Mouse (Mus musculus) left cerebral cortex, adult 8-10 months (tissue): ENCODE results near the gene Btbd9. TPM values are rescaled to one million over a fixed set of nuclear protein-coding genes. Genes with fewer than 3 reads are reported as not detected.

Source experiments
- DNase-seq, 2 experiments: peaks; one replicate each; pipeline ENCODE4 v3.0.0; 2022; ENCODE audit warnings: low spot score in 2 of 2
- total RNA-seq, 4 experiments: library from RNA; stranded (reverse); gene quantifications; 2 replicates each; pipeline ENCODE4 v1.2.4; 2022

The Btbd9 gene
- total RNA-seq, 4 experiments from 2014 or later = 85.1 to 103 (median 92.1) TPM

DNA sequence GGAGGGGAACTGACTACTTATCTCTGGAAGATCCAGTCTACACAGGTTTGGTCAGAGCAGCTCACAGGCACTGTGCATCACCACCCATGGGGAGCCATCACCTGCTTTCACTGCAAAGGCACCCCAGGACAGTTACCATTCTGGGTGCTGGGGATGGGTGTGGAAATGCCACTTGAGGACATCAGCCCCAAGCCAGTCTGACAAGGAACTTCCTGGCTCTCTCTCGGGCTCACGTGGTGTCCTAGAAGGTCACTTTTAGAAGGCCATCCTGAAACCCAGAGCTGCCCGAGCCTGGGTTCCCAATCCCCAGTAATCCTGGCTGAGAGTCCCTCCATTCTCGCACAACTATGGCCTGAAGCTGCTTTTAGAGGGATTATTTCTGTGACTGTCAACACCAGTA is 360.5 kb downstream of the Btbd9 start:
- DNase-seq = no peak

DNA sequence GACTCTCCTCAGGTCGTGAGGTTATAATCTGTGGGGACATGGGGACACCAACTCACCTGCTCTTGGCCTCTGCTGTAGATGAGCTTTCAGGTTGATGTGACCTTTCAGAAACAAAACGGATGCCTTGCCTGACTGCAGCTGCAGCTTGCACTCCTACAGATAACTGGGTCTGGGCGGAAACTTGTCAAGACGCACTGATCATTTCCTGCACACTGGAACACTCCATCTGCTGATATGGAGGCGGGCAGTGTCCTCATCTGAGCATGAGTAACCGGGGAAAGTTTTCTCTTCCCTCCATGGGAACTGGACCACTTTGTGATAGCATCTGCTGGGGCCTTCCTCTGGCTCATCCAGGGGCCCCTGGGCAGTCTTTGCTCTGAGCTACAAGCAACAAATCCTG is 361.9 kb downstream of the Btbd9 start:
- DNase-seq = peak; percentile 45 to 80

DNA sequence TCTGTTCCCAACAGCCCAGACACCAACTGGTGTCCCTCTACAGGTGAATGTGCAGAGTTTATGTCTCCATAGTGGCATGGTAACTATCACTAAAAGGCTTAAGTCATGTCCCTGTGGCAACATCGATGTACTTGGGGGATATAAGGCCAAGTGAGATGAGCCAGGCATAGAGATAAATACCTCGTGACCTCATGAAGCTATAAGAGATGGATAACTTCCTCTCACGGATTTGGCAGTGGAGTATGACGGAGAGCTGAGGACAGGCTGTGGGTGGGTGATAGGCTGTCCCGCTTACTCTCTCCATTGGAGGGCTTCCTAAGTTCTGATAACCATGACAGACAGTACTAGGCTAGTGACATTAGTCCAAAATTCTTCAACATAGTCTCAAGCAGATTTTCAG is 362.9 kb downstream of the Btbd9 start:
- no peak for DNase-seq

DNA sequence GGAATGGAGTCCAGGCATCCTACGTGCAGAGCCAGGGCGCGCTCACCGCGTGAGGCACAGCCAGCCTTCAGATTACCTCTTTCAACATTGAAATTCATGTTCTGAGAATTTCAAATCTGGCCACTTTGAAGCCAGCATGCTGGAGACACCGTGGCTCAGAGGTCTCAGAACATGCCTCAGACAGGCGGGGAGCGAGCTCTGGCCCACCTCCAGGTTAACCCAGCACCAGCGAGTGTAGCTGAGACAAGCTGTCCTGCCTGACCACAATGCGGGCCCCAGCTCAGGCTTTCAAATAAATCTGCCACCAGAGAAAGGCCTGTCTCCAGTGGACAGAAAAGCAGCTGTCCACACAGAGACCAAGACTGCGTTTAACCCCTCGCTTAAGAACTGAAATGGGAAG is 363.6 kb downstream of the Btbd9 start:
- no peak for DNase-seq

DNA sequence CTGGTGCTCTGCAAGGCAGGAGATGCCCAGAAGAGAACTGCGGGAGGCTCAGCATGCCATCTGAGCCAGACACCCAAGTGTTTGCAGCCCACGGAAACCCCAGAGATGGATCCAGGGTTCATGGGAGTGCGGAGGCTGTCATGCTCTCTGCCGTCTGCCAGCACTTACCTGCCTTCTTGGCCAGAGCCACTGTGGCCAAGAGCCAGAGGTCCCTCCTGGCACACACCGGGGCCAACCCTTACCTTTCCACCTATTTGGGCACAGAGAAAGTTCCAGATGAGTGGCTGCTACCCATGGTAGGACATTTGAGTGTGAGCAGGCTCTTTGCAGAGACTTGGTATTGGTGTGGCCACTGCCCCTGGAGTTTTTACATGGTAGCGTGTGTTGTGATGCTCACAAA is 365.4 kb downstream of the Btbd9 start:
- DNase-seq = no peak

DNA sequence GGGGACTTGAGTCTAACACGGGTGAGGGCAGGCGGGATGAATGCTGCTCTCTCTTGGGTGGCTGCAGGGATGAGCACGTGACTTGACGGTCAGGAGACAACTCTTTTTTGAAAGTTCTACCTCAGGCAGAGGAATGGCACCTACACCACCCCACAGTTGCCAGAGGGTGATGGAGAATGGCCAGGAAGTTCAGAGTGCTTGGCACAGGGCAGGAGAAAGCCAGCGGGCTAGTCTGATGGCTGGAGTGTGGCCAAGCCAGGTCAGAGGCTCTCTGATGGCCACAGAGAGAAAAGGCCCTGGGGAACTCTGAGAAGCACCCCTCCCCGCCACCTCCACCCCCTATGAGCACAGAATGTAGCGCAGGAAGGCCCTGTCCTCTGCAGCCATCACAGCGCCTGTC is 366.0 kb downstream of the Btbd9 start:
- DNase-seq = no peak

DNA sequence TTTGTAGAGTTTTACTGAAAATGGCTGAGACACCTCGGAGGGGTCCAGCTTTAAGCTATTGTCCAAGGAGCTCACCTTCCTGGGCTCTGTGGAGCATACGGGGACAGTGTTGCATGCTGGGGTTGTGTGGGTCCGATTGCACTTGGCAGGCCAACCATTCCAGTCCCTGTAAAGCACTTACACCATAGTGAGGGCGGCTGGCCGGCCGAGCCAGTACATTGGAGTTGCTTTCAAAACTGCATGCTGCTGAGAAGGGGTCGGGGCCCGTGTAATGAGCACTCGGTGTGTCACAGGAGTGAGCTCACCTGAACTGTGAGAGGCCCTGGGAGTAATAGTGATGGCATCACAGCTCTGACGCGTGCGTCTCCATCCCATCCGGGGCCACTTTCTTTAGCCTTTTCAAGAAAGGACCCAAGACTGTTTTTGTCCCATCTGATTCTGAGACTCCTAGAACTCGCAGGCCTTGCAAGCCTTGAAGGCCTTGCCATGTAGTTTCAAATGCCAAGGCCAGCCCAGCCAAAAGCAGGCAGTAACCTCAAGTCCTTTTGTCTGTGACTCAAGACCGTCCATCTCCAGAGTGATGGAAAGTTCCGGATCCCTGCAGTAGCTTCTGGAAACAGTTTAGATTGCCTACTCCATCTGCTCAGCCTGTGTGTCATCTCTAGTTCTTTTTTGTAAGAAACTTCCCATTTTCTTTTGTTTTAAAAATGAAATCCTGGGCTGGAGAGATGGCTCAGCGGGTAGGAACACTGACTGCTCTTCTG is 371.0 kb downstream of the Btbd9 start:
- DNase-seq = no peak

DNA sequence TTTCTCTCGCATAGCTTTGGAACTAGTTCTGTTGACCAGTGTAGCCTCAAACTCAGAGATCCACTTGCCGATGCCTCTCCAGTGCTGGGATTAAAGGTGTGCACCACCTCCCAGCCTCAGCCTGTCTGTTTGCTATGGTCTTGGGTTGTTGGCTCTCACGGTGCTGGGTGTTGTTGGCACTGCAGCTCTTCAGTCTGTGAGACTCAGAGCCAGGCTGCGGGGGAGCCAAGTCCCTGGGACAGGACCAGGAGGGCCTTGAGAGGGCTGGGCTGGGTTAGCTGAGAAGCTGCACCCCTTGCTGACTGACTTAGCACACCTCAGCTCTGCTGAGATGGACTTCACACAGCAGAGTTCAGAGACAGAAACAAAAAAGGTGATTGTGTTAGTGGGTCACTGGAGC is 376.0 kb downstream of the Btbd9 start:
- DNase-seq = no peak

DNA sequence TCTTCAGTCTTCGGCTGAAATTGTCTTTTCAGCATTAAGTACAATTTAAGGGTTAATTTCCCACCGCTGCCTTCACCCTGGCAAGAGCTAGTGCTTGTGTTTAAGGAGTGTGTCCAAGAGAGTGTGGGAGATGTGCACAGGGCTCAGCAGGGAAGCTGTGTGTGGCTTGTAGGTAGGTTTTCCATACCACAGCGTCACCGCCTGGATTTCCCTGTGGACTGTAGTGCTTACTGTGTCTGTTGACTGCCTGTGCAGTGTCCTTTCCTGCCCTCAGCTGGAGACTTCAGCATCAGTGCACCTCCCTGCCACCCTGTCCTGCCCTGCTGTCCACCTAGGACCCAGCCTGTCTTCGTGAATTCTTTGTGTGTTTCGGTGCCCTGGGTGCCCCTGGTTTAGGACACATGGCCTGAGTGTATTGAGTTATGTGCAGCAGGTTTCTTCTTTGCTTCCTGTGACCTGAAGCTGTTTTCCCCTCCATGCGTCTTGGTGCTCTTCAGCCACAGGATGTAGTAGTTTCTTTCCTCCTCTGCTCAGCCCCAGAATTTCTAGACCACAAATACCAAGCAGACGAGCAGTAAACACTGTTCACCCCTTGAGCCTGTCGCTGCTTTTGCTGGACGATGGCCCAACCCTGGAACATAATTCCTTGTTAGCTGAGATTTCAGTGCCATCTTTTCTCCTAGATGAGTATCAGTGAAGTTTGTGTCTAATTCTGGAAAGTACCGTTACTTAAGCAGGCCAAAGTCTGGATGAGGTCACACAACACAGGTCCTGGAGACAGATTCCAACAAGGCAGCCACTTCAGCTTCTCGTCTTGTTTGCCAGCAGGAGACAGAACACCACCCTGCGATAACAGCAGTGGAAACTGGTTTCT is 376.7 kb downstream of the Btbd9 start:
- no peak for DNase-seq

DNA sequence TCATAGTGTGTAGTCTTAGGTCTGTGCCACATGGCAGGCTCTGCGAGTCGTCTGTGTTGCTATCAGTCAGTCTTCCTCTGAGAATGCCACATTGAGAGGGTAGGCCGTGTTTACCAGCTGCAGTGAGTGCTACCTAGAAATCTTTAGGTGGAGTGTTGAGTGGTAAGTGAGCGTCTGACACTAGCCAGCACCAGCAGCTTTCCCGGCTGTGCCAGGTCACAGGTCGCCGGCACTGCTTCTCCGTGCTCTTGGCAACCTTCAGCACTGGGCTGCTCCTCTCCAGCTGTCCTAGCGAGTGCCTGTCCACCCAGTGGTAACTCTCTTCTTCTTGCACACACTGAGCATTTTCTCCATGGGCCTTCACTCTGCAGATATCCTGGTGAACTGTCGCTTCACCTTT is 377.9 kb downstream of the Btbd9 start:
- DNase-seq = peak in 1 of 2 experiments; percentile 10

DNA sequence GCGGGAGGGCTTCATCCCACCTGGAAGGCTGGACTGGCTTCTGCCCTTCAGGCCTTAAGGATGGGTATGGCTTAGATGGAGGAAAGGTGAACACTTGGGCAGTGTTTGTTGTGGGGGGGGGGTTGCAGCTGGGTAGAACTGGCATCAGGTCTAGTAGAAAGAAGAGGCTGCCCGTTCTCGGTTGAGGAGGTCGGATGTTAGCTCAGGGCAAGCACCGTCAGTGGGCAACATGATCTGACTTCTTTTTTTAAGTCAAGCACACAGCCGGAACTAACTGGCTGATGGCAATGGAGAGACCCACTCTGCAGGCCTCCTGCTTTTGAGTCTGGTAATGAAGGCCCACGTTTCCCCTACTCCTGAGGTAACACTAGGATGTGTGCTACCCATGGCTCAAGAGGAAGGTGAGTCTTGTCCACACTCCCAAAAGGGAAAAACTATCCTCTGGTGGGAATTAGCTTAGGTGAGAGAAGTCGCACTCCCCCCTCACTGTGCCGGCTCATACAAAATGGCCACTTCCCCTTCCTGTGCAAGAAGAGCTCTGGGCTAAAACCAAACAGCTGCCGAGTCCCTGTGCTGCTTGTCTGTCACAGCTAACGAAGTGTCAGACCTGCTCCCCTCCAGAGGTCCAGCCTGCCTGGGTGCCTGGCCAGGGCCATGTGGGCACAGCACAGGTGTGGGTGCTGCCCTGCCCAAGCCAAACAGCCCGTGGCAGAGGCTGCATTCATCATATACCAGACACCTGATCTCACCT is 378.8 kb downstream of the Btbd9 start:
- peak; percentile 6 to 11 for DNase-seq

DNA sequence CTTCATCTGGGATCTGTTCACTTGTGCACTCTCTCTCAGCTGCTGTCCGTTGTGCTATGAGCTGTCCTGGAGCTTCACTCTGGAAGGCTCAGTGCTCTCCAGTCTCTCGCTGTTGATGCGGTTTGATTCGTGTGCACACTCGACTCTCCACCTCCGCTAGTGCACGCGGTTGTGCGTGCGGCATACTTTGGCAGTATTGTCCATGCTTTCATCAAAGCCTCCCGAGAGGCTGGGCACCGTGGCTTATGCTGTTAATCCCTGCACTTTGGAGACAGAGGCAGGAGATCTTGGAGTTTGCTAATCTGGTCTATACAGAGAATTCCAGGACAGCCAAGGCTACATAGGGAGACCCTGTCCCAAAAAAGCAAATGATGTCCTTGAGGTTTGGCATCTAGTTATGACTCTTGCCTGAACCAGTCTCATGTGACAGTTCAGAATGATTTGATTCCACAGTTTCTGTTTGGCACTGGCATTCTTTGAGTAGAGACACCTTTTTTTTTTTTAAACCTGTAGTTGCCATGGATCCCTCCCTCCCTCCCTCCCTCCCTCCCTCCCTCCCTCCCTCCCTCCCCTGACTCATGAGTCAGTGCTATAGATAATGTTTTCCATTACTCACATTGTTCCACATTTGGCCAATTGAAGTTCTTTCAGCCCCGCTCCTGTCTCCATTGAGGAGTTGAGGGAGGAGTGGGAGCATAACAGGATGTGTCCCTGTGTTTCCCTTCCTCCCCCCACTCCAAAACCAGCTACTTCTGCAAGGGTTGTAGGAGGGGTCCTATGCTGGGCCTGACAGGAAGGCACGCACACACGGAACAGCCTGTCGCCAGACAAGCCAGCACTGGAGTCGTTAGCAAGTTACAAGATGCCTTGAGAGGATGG is 379.6 kb downstream of the Btbd9 start:
- DNase-seq = peak; percentile 28 to 76

DNA sequence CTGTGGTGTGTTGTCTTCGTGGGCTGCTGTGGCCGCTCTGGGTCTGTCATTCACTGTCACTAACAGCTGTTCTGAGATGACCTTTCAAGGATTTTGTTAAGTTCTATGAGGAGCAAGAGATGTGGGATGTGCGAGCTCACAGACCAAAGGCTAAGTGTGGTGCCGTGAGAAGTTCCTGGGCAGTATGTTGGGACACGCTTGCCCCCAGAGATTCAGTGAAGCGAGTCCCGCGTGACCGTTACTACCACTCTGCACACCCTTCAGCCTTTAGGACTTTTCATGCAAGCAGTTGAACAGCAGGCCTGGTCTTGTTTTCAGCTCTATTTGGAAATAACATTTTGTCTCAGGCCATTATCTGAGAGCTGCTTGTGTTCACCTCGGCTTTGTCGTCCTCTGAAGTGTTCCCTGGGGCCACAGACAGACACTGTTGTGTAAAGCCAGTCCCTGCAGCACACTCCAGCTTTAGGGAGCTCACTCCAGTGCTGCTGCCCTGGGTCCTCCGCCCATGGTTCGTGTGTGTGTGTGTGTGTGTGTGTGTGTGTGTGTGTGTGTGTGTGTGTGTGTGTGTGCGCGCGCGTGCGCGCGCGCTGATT is 380.6 kb downstream of the Btbd9 start:
- DNase-seq = peak; percentile 2 to 8

DNA sequence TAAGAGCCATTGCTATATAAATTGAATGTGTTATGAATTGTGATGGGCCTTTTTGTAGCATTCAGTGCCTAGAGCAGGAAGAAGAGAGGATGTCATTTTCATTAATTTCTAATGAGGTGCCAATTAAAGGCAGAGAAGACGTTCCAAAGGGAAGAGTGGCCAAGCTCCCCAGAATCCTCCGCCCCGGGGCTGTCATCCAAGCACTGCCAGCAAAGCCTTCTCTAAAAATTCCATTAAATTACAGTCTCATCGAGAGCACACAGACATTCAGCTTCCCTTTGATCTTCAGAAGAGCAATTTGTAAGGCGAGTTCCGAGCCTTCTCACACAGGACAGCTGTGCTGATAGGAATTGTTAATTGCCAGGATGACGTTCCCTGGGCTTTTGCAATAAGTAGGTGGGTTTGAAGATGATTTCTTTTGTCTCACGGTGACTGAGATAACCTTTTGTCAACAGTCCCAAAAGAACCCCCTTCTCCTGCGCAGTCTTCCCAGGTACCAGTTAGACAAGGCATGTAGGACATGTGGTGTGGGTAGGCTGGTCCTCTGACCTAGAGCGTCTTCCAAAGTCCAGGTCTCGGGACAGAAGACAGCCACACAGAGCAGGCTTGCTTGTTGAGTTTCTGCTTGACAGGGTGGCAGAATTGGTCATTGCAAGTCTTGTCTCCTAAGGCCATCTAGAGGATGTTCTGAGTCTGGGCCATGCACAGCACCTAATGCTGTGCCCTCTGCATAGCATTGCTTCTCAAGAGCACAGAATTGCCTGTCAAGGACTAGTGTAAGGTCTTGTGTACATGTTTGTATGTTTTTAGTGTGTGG is 381.5 kb downstream of the Btbd9 start:
- DNase-seq = peak; percentile 2 to 8

DNA sequence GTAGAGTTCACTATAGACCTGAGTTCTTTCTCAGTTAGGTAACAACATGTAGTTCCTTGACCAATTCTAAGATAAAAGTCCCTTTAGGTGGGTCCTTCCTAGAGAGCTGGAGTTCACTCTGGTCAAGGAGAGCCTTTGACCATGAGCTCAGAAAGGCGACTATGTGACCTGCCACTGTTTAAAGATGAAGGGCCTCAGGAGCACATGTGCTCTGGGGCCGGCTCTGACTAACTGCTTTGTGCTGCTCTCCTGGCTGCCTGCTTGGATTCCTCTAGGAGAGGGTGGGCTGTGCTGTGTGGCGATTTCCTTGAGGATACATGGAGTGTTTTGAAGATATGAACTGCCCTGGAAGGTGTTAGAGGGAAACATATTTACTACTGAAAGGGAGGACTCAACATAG is 382.2 kb downstream of the Btbd9 start:
- DNase-seq = peak in 1 of 2 experiments; percentile 4

DNA sequence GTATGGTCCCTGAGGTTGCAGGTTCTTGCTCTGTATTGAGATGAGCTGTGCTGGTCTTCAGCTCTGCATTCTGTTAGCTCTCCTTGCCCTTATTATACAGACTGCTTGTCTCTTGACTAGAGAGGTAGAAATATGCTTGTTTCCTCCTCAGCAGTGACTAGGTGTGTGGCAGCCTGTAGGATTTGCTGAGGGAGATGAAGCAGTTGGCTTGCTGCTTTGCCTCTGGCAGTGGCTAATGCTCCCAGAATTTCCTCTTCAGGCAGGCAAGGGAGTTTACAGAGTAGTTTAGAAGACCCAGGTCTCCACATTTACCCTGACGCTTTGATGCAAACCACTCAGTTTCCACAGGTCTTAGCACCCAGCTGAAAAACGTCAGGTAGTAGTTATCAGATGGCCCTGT is 382.7 kb downstream of the Btbd9 start:
- DNase-seq = peak in 1 of 2 experiments; percentile 1

DNA sequence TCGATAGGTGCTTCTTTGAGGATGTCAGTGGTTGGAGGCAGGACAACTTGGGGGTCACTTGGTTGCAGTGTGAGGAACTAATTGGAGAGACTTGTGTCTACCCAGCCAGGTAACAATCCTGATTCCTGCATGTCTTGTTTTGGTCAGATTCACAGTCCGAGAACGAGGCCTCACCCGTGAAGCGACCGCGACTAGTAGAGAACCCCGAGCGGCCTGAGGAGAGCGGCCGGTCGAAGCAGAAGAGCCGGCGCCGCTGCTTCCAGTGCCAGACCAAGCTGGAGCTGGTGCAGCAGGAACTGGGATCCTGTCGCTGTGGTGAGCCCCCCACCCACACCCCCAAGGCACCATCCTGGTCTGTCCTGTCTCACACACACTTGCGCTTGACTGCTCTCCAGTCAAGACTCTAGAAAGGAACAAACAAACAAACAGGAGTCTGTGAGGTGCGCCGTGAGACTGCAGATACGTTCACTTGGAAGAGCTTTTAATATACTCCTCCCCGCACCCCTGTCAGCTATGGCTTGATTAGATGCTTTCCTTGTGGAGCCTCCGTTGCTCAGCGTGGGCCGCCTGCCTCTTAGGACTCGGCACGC is 383.8 kb downstream of the Btbd9 start:
- DNase-seq = peak in 1 of 2 experiments; percentile 24

DNA sequence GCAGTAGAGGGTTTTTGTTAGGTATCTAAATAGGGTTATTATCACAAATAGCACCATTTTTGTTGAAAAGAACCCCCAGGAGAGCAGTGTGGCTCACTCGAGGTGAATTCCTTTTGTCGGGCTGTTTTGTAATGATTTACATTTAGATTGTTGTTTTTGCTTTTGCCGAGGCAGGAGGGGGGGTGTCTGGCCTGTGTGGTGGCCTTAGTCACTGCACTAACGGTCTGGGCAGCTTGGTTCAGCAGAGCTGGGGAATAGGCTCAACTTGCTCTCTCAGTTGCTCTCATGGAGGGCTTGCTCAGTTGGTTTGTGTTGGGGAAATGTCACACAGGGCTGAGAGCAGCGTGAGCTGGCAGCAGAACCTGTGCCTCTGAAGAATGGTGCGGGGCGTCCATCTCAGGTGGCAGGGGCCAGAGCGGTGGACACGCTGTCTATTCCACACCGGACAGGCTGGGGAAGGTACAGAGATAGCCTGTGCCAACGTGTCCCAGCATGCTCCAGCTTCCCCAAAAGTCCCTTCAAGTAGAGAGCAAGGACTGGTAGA is 385.1 kb downstream of the Btbd9 start:
- DNase-seq = no peak
